Mouse (Mus musculus) mouse embryonic stem cell (cell line): Measurements from ENCODE around the gene Gm20852.
"Not testable (repeated sequence)": the region's sequence is repeated elsewhere in the genome, so short reads cannot be mapped to it uniquely, and the experiment has no call there.

Source experiments
- in situ Hi-C, 2 experiments: fragments of 300-500 bp; cut with MboI; formaldehyde crosslinking; loops; 1 replicate in 1 of 2; 3 replicates in 1 of 2; pipeline ENCODE4 v1.14.3; 2019 to 2020; ENCODE audit warnings: low sequenced_read_pairs in 2 of 2, low pct_unique_long_range_greater_than_20kb in 1 of 2, mixed read lengths in 1 of 2; ENCODE audit not compliant: unreplicated experiment in 1 of 2

The Gm20852 gene

GRCm38 (mm10) chrY:66742023-66742422 is at the start of gene Gm20852:
Gm20852 (minus strand) TSS chrY:66742123.
- in situ Hi-C loops = not testable (repeated sequence)
